Mouse (Mus musculus): ENCODE measurements around the gene Bid. TPM values are rescaled to one million over a fixed set of nuclear protein-coding genes. Genes with fewer than 3 reads are reported as not detected.

Bid gene
- 16.8 TPM in 2 replicates for polyA plus RNA-seq (2012; rRNA removed)

DNA sequence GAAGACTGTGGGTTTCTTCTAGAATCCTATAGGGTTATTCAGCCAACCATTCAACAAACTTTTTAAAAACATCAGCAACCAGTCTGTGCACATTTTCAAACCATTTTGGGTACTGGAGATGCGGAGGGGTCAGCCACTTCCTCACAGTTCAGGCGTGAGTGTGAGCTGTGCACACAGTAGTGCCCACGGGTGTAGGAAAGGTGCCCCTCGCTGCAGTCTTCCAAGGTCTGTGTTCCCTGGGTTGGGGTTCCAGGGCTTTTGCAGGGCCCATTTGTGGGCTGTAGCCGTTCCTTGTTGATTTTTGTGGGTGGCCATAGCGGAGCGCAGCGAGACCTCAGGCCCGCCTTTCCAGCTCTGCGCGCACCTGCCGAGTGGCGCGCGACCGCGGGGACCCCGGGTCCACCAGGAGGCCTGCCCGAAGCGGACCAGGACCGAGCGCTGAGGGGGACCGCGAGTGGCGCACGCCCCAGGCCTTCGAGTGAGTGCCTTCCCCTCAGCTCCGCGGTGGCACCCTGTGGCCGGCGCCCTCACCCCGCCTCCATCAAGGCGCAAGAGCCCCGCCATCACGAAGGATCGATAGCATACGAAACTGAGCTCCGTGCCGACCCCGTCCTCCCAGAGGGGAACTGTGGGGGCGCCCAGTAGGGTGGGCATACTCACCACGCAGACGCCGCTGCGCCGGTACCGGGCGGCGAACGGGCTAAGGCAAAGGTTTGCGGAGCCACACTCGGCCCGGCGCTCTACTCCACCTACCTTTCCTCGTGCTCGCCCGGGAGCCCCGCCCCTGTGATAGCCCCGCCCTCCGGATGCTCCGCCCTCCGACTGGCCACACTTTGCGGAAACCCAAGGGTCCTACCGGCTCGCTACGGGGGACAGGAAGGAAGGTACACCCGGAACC lies at the start of gene Bid:
Bid (minus strand) TSS at position 780 of the 898 bp plus-strand sequence.

Other genes with a start within 250 kb of the Bid start
- gene Slc25a18, start 143.3 kb downstream of the Bid start, polyA plus RNA-seq (2012; rRNA removed) = 0.08 and 0.12 TPM in 2 replicates
- 93.5 and 95.7 TPM in 2 replicates for gene Atp6v1e1, start 94.1 kb downstream of the Bid start, polyA plus RNA-seq (2012; rRNA removed)
- gene Bcl2l13, start 80.6 kb downstream of the Bid start, polyA plus RNA-seq (2012; rRNA removed) = 17.3 and 20.6 TPM in 2 replicates
- gene Mical3, start 214.1 kb upstream of the Bid start, polyA plus RNA-seq (2012; rRNA removed) = 3.9 and 5.3 TPM in 2 replicates